Mouse (Mus musculus): ENCODE results near the gene Fes. TPM values are rescaled to one million over a fixed set of nuclear protein-coding genes. Genes with fewer than 3 reads are reported as not detected.
"Not testable (repeated sequence)": the region's sequence is repeated elsewhere in the genome, so short reads cannot be mapped to it uniquely, and the experiment has no call there.

Gene Fes
- total RNA-seq, 1 experiment from 2014 or later, result 10.0 TPM

DNA sequence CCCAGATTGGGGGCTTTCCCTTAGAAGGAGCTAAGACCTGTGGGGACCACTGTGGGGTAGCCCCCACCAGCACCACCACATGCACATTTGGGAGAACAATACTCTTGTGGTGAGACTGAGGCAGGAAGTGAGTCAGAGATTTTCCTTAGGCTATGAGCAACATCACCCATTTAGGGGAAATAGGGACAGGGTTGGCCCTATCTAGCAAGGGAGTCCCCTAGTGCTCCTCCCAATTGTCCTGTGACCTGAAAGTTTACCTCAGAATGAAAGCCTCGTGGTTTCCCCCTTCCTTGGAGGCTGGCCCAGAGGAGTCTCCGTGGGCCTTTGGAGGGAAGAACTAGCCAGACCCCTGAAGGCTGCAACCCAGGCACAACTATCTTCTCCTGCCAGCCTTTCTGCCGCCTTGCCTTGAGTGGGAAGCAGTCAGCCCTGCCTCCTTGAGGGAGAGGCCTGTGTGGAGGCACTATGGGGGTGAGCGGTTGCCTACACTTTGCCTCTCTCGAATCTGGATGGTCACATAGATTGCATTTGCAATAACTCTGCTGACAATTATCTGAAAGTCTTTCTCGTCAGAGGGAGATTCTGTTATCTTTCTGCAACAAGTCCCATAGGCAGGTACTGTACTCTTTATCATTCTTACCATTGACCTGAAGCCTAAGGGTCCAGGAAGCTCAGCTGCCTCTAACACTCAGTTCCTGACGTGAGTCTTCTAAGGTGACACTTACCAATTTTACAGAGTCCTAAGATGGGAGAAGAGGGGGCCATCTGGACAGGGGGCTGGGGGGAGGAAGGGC is 16.6 kb upstream of the Fes start:
- DNase-seq, result no peak

DNA sequence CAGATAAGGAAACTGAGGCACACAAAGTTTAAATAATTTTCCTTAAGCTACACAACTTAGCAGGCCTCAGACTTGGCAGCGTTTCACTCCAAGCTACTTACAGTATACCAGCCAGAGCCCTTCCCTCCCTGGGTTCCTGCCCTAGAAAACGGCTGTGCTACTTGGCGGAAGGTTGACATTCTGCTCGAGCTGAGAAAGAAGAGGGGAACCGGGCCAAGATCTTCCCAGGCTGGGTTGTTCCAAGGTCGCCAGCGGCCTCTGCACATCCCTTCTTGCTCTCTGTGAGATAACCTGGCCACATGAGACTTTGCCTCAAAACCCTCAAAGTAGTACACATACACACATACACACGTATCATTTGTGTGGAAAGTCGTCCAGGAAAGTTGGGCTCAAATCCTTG is 15.8 kb upstream of the Fes start:
- DNase-seq, result peak; percentile 73

DNA sequence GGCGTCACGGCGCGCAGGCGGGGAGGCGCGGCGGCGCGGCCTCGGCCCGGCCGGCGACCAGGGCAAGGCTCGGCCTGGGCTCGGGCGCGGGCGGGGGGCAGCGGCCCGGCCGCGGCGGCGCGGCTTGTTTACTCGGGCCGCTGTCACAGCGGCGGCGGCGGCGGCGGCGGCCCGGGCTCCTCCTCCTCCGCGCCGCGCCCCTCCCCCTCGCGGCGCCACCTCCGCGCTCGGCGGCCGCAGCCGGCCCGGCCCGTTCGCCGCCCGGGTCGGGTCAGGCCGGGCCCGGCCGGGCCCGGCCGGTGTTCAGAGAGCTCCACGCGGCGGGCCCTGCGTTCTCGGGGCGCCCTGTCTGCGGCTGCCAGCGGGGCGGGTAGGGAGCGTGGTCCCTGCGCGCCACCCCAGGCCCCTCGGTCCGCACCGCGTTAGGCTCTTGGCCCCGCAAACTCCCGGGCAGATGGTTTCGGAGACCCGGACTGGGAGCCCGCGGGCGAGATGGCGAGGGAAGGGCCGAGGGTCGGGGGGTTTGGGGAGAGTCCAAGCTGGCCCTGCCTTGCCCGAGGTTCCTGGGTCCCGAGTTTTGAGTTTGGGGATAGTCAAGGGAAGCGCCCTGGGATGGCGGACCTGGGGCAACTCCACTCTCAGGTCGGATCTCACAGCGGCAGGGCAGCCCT is 15.0 kb upstream of the Fes start:
- DNase-seq, result peak; percentile 83

DNA sequence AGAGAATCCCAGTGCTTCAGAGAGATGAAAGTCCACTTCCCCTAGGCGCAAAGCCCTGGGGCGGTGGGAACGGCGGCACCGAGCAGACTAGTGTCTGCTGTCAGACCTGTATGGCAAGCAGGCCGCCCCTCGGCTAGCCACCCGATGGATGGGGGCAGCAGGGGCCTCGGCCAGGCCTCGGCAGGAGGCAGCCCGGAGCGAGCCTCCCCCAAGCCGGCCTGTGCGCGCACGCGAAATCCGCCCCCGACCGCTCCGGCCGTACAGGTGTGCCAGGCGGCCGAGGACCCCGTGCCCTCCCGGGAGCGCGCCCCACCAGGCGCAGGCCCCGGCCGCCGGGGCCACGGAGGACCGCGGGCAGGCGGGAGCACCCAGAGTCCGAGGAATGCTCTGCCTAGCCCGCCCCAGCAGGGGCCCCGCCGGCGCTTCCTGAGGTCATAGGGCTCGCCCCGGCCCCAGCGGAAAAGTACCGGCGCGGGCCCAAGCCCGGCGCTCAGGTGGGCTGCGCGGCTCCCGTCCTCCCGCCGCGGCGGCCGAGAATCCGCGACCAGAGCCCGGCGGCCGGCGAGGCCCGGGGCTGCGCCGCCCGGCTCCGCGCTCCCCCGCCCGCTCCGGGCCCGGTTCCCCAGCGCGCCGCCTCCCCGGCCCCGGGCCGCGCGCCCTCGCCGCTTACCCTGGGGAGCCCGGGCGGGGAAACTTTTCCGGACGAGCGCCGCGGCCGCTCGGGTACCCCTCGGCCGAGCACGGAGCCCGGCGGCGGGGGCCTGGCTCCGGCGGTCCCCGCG is 14.3 kb upstream of the Fes start:
- peak; percentile 58 for DNase-seq

DNA sequence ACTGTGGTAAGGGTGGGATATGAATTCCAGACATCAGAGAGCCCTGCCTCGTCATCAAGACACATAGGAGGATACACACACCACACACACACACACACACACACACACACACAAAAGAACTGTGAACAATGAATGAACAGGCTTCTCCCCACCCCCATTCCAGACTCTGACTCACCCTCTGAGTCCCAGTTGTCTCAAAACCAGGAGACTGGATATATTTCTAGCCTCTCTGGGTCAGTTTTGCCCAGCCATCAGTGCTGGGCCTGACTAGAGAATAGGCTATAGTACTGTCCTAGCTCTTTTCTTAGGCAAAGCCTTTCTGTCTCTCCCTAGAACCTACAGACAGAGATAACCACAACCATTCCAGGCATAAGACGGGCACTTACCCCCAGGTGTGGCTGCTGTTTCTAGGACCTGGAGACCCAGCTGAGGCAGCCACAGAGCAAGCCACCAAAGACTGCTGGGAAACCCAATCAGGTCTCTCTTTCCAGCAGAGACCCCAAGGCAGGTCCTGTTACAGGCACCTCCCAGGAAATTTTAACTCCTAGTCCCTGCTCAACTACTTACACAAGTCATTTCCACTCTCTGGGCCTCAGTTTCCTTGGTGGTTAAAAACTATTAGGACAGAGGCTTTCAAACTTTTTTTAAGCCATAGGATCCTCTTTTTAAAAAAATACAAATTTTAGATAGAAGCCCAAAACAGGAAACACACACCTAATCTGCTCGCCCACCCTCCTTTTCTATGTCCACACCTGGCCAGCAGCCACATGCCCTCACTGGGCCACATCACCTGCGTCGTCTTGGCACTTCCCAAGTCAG is 13.5 kb upstream of the Fes start:
- DNase-seq, result peak; percentile 48

DNA sequence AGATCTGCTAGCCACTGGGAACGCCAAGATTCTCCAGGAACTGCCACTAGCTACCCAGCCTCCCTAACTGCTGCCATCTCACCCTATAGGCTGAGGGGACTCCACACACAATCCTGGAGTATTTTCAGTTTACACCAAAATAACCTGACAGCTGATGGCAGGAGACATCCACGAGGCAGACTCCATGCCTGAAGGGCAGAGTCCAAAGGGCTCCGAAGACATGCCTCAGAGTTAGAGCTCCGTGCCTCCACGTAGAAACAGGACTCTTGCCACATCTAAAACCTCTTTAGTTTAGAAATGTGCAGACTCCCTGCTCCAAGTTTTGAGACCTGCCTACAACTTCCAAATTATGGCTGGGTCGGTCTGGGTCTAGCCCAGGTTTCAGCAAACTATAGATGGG is 12.8 kb upstream of the Fes start:
- no peak for DNase-seq

DNA sequence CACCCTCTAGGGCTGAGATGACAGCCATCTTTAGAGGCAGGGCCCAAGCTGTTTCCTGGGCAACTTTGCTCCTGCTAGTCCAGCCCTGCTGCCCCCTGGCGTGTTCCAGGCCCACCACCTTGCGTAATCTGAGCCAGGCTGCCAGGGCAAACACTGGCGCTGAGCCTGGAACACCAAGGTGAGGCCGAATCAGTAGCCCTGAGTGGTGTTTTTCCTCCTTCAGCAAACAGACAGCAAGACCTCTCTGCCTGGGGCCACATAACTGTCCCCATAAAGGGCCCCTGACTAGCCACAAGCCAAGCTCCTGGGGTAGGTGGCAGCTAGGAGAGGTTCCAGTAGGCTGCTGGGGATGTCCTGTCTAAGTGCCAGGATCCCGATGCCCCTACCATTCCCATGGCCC is 12.4 kb upstream of the Fes start:
- DNase-seq, result peak; percentile 72

DNA sequence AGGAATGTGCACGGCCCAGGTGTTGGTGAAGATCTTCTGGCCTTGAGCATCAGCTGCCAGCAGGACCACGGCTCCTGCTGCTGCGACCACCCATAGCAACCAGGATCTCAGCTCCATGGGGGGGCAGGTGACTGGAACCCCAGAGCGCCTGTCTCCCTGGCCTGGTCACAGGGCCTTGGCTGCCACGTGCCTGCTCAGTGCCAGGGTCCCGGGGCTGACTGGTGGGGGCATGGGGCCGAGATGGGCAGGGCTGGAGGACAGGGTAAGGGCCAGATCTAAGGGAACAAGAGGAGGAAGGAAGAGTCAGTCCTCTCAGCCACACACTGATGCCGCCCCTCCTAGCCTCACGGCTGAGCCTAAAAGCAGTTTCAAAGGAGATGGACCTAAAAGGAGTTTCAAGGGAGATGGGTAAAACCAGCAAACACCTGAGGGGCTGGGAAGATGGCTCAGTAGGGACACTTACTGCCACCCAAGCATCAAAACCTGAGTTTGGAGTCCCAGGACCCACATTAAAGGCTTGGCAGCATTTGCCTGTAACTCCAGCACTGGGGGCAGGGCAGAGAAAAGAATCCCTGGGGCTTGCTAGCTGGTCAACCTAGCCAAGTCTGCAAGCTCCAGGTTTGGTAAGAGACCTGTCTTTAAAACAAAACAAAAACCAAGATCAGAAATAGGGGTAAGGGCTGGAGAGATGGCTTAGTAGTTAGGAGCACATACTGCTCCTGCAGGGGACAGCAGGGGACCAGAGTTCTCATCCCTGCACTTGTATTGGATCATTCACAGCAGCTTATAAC is 11.1 kb upstream of the Fes start:
- DNase-seq, result no peak

DNA sequence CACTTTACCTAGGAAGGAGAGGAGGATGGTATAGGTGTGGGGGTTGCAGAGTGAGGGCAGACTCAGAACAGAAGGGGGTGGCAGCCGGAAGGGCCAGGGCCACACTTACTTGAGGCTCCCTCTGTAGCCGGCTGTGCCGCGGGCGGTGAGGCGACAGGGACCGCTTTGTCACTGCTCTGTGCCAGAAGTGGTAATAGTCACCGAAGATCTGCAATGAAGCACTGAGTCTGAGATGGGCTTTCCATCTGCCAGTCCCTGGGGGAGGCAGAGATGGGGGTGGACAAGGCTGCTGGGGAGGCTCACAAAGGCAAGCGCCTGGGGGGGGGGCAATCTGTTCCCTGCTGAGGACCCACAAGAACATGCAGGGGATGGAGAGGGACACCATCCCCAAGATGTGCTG is 10.2 kb upstream of the Fes start:
- DNase-seq, result no peak

DNA sequence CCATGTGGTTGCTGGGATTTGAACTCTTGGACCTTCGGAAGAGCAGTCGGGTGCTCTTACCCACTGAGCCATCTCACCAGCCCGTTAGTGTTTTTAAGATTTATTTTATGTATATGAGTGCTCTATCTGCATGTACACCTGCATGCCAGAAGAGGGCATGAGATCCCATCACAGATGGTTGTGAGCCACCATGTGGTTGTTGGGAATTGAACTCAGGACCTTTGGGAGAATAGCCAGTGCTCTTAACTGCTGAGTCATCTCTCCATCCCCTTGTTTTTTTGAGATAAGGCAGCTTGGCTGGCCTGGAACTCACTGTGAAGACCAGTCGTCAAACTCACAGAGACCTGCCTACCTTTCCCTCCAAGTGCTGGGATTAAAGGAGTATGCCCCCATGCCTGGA is 8.7 kb upstream of the Fes start:
- not testable (repeated sequence) for DNase-seq

DNA sequence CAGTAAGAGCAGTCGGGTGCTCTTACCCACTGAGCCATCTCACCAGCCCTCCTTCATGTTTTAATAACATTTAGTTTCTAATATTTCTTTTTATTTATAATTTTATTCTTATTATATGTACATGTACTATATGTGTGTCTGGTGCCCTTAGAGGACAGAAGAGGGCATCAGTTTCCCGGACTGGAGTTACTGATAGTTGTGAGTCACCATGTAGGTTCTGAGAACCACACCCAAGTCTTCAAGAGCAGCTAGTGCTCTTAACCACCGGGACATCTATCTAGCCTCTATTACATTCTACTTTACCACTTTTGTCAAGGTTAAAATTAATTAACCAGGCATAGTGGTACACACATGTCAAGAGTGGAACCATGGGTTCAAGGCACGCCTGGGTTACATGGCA is 6.9 kb upstream of the Fes start:
- DNase-seq, result no peak

DNA sequence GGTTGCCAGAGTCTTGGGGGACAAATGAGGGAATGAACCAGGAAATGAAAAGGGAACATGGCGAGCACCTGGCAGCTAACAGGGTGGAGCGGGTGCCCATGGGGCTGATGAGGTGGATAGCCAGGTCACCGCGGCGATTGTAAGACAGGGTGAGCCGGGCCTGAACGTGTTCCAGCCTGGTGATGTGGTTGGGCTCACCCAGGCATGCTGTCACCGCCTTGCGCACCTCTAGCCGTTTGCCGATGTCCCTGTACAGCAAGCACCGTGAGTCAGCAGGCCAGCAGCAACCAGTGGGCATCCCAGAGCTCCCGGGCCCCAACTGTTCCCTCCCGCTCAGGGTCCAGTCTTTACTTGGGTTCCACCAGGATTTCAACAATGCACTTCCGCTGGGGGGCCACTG is 4.4 kb upstream of the Fes start:
- no peak for DNase-seq

DNA sequence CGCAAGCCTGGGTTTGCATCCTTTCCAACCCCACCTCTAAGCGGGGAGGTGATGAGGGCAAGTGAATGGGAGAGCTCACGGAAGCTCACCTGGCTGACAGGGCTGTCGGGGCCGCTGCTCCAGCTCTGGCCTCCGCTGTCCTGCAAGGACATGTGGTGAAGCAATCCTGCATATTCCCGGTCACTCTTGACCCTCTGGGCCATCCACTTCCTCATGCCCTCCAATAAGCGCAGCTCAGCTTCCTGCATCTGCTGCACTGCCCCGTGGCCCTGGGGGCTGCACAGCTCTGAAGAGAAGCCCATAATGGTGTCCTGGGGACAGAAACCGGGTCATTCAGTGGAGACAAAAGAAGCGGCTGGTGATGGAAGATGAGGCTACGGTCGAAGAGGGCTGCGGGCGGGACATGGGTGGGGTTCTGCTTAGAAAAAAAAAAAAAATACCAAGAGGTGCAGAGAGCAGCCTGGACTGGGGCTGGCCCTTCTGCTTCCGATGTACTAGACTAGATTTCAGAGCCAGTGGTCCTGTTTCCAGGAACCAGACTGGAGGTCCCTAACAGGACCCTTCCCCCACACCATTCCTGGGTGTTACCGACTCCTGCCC is 613 bp downstream of the Fes start:
- no peak for DNase-seq

DNA sequence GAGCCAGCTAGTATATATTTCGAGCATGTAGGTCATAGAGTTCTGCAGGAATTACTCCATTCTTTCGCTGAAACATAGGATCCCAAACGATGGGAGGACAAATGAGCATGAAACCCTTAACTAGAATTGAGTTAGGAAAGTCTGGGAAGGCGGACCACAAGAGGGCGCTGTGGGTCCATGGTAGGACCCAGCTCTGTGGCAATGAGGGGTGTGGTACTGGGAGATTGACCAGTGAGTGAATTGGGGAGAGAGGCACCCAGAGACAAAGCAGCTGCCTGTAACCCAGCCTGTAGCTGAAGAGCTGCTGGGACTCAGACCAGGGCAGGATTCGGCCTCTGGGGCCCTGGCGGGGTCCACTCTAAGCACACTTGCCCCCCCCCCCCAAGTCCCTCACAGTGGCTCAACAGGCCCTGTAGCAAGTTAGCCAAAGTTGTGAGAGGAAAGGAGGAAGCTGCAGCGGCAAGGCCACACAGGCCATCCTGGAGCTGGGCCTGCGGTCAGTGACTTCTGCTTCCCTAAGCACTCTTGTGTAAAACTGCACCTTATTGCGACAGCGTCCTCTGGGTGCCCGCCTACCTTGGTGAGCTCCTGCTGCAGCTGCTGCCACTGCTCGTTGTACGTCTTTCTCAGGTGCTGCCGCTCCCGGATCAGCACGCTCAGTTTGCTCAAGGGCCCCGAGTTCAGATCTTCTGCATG is 1.4 kb downstream of the Fes start:
- DNase-seq, result peak; percentile 93

DNA sequence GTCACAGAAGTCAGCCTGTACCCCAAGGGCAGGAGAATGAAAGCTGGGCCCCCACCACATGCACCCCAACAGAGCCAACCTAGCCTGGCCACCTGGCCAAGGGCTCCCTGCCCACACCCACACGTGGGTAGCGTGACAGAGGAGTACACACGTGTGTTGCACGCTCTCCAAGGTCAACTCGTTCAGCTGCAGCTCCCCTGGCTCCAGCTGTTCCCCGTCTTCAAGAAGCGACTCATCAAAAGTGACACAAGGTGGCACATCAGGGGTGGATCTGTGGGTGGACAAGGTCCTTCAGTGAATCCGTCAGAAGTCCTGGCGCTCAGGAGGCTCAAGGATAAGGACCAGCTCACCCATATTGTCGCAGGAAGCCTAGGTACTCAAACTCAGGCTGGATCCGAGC is 4.8 kb downstream of the Fes start:
- no peak for DNase-seq

DNA sequence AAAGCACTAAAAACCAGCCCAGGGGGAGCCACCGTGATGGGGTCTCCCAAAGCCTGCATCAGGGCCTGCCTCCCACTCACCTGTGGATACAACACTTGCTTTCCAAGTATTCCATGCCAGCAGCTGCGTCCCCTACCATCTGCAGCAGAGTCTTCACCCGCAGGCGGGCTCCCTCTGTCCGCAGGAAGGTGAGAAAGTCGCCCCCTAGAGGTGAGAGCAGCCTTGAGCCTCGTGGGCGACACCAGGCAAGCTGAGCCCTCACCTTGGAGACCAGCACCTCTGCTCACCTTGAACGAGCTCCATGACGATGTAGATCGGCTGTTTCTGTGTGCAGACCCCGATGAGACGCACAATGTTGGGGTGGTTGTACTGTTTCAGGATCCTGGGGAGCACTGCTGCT is 8.2 kb downstream of the Fes start:
- peak; percentile 50 for DNase-seq

DNA sequence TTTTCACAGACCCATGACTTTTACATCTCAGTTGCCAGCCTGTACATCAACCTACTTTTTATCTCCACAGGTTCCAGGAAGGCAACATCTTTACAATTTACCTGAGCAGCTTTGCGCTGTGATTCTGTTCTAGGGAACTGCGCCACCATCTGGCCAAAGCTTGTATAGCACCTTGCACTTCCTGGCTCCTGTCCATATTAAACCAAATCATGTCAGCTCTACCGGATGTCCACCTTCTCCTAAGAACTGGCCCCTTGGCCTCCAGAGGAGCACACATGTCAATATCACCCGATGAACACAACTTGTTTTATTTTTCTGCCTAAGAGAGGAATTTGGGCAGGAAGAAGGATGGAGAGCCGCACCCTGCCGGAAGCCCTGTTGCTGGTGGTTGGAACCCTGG is 10.3 kb downstream of the Fes start:
- peak; percentile 59 for DNase-seq

DNA sequence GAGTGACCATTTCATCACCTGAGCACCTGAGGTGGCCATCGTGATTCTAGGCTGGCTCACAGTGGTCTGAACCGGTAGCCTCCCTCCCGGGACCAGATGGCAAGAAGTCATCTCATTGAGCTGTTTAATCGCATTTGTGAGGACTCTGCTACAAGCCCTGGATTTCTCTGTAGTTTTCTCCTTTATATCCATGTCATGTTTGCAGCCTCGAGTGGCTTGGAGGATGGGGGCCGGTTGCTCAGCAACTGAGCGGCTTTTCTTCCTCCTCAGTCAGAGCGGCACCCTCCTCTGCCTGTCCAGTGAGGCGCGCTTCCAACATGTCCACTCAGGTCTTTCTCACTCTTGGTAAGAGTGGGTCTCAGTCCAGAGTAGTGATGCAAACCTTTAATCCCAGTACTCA is 11.6 kb downstream of the Fes start:
- DNase-seq, result no peak

DNA sequence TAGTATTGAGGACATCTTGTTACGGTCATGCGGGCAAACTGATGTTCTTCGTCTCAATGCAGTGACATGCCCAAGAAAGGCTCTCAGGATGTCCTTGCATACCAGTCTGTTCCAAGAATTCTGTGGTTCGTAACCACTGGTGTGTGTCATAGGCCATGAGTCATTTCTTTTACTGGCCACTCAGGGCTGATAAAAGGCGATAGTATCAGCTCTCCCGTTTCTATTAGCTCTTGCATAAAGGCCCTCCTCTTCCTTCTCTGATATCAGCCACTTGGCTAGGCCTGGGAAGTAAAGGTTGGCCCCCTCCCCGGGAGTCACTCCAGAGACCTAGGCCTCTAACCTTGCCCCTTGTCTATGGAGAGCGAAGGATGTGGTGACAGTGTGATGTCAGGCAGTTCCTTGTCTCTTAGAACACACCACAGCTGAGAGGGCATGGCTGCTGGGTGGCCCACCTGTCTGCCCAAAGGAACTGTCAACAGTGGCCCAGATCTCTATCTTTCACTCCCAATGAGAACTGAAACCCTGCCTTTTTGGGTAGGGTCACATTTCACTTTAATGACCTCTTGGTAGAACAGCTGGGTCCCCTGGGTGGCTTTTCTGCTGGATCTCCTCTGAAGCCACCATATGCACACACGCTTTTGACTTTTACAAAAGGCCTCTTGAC is 12.2 kb downstream of the Fes start:
- DNase-seq, result no peak

DNA sequence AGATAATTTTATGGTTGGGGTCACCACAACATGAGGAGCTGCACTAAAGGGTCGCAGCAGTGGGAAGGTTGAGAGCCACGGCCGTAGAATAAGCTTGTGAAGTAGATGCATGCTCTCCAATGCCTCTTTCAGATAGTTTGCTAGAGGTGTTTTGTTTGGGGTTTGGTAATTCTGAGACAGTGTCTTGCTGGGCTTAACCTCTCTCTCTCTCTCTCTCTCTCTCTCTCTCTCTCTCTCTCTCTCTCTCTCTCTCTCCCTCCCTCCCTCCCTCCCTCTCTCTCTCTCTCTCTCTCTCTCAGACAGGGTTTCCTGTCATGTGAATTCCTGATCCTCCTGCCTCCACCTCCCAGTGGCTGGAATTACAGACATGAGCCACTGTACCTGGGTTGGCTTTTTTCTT is 13.0 kb downstream of the Fes start:
- no peak for DNase-seq

Measured in adrenal gland, postnatal 25 days (tissue).